Mouse (Mus musculus) neural tube, embryonic 14.5 days (tissue): ENCODE data around the gene Dnah17. TPM values are rescaled to one million over a fixed set of nuclear protein-coding genes. Genes with fewer than 3 reads are reported as not detected.
A peak's percentile ranks its signal among the peaks of the same experiment; 100 is the strongest.

Source experiments
- ATAC-seq: fragments of 200-750 bp; cut with Nextera tagmentation; 2 replicates; pipeline ENCODE4 v1.8.0; 2017; ENCODE audit warnings: low read depth, mild to moderate bottlenecking, moderate TSS enrichment, moderate library complexity
- H3K27ac ChIP-seq: fragments of 300-500 bp; sonication (generic); 2 replicates; pipeline ENCODE4 v1.5.1; 2014; ENCODE audit warnings: low read depth, mild to moderate bottlenecking, control low read depth, low read length, moderate library complexity, mixed read lengths
- H3K27me3 ChIP-seq: fragments of 300-500 bp; sonication (generic); 2 replicates; pipeline ENCODE4 v1.6.1; 2014; ENCODE audit warnings: low read length; ENCODE audit not compliant: control insufficient read depth, insufficient read depth
- H3K36me3 ChIP-seq: fragments of 300-500 bp; sonication (generic); 2 replicates; pipeline ENCODE4 v1.6.1; 2014; ENCODE audit warnings: low read length, mixed read lengths; ENCODE audit not compliant: control insufficient read depth, insufficient read depth
- H3K4me1 ChIP-seq: fragments of 300-500 bp; sonication (generic); 2 replicates; pipeline ENCODE4 v1.6.1; 2014; ENCODE audit warnings: low read length; ENCODE audit not compliant: control insufficient read depth, insufficient read depth
- H3K4me2 ChIP-seq: fragments of 300-500 bp; sonication (generic); 2 replicates; pipeline ENCODE4 v1.6.1; 2014; ENCODE audit warnings: mild to moderate bottlenecking, low read depth, low read length, control low read depth
- H3K4me3 ChIP-seq: fragments of 300-500 bp; sonication (generic); 2 replicates; pipeline ENCODE4 v1.5.1; 2014; ENCODE audit warnings: low read depth, low read length, control low read depth, mixed read lengths
- H3K9ac ChIP-seq: fragments of 300-500 bp; sonication (generic); replicated peaks from 2 replicates; pipeline ENCODE4 v1.6.1; 2014; ENCODE audit warnings: low read depth, mild to moderate bottlenecking, control low read depth, low read length, mixed read lengths
- H3K9me3 ChIP-seq: fragments of 300-500 bp; sonication (generic); 2 replicates; pipeline ENCODE4 v1.6.1; 2016; ENCODE audit warnings: low read length; ENCODE audit not compliant: control insufficient read depth
- WGBS: fragments of 180-500 bp; shearing (Covaris S2); extraction: QIAGEN DNeasy Blood & Tissue Kit; methylation state at CpG from one replicate; pipeline ENCODE4 v1.1.7; 2014; 5-methylcytosine and 5-hydroxymethylcytosine counted together
- polyA plus RNA-seq: library from polyadenylated mRNA; unstranded; fragments of >200 nt; fragmentation: Nextera tagmentation; extraction: Ambion mirVana; gene quantifications from 2 replicates; pipeline ENCODE4 v1.2.1, GENCODE M21; 2014

Dnah17 gene
- polyA plus RNA-seq, 1 experiment from 2014 or later: 0.43 TPM

DNA sequence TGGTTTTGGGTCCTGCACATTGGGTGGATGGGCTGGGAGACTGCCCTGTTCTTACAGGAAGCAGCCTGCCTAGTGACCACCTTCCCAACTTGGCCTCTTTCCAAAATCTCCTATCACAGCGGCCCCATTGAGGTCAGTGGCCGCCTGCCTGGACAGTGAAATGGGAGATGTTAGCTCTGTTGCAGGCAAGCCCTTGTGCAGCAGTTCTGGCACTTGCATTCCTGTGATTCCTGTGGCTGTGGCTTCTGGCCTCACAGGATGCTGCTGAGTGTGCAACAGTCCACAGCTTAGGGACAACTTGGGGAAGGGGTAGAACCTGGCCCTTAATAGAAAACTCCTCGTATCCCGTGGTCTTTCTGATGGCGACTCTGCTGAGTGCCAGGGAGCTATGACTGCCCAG is 126.7 kb downstream of the Dnah17 start:
- Histone ChIP-seq H3K4me1 (0 out of 2 replicates have a peak, but pooled peaks cover 2% of the 10 kb centered on the region), H3K27me3 (no peaks in the 10 kb centered on the region), H3K4me3 (no peak overlapping the region), H3K27ac (no peak overlapping the region), H3K4me2 (no peak overlapping the region), H3K9ac (no peak overlapping the region), H3K36me3 (peaks cover 49% of the 10 kb centered on the region), H3K9me3 (no peaks in the 10 kb centered on the region)
- no peak for ATAC-seq
- WGBS: 86% methylated on average over 5 of the region's 5 CpGs

DNA sequence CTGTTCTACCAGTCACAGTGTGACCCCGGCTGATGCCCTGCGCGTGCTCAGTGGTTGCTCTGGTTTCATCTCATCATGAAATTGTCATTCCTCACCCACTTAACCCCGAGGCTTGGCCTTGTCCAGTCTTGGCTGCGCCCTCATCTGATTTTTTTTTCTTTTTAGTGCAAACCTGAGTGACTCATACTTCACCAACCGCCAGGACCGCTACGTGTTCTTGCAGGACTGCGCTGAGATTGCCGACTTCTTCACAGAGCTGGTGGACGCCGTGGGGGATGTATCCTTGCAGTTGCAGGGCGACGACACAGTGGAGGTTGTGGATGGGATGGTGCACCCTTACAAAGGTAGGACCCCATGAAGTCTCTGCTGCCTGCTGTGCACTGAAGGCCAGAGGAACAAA is 127.3 kb downstream of the Dnah17 start:
- H3K27ac ChIP-seq: no peak overlapping the region
- no peaks in the 10 kb centered on the region for H3K4me1 ChIP-seq
- no peak overlapping the region for H3K4me3 ChIP-seq
- peaks cover 49% of the 10 kb centered on the region for H3K36me3 ChIP-seq
- WGBS: 96% methylated on average over 14 of the region's 14 CpGs
- H3K9me3 ChIP-seq: no peaks in the 10 kb centered on the region
- no peak for ATAC-seq
- H3K4me2 ChIP-seq: no peak overlapping the region
- no peak overlapping the region for H3K9ac ChIP-seq
- no peaks in the 10 kb centered on the region for H3K27me3 ChIP-seq

DNA sequence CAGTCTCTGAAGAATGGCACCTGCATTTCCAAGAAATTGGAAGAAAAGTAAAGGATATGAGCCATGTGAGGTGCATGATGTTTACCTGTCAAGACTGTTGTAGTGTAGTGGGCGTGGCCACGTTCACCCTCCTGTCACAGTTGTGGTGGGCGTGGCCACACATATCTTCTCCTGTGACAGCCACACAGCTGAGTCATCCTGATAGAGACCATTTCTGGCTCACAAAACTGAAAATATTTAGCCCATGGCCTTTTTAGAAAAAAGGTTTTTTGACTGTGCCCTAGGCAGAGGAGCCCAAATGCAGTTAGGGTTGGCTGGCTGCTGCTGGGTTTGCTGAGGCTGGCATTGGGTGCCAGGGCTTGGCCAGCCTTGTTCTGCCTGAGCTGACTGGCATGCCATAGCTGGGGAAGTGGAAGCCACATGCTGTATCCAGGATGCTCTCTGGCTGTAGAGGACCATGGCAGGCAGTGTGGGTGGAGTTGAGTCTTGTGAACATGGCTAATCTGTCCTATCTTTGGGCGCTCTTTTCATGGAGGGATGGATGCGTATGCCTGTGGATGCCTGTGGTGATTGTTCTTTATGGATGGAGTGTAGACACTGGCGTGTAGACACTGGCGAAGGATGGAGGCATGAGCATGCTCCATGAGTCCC is 129.7 kb downstream of the Dnah17 start:
- H3K36me3 ChIP-seq: peaks cover 35% of the 10 kb centered on the region
- H3K4me3 ChIP-seq: no peak overlapping the region
- WGBS: 93% methylated on average over 7 of the region's 7 CpGs
- no peaks in the 10 kb centered on the region for H3K27me3 ChIP-seq
- H3K27ac ChIP-seq: no peak overlapping the region
- no peak for ATAC-seq
- peaks cover under 1% of the 10 kb centered on the region; the same call in 1 of the 2 replicates for H3K4me1 ChIP-seq
- no peaks in the 10 kb centered on the region for H3K9me3 ChIP-seq
- no peak overlapping the region for H3K9ac ChIP-seq
- H3K4me2 ChIP-seq: no peak overlapping the region

DNA sequence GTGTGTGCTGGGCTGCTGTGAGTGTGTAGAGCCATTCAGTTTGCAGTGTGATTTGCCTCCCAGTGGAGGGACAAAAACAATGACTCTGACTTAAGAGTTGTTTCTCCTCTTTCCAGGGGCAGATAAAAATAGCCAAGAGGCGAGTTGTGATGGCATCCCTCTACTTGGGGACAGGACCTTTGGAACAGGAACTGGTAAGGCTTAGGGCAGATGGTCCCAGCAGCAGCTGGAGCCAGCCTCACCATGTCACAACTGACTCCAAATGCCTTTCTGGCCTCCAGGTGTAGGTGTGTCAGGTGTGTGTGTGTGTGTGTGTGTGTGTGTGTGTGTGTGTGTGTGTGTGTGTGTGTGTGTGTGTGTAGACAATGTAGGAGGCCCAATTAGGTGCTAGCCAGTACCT is 130.4 kb downstream of the Dnah17 start:
- WGBS: 65% methylated on average over 1 of the region's 1 CpGs
- ATAC-seq: no peak
- Histone ChIP-seq H3K9me3 (no peaks in the 10 kb centered on the region), H3K4me2 (no peak overlapping the region), H3K4me1 (peaks cover 6% of the 10 kb centered on the region; the same call in 1 of the 2 replicates), H3K27me3 (no peaks in the 10 kb centered on the region), H3K36me3 (peaks cover 29% of the 10 kb centered on the region), H3K27ac (no peak overlapping the region), H3K9ac (no peak overlapping the region), H3K4me3 (no peak overlapping the region)

DNA sequence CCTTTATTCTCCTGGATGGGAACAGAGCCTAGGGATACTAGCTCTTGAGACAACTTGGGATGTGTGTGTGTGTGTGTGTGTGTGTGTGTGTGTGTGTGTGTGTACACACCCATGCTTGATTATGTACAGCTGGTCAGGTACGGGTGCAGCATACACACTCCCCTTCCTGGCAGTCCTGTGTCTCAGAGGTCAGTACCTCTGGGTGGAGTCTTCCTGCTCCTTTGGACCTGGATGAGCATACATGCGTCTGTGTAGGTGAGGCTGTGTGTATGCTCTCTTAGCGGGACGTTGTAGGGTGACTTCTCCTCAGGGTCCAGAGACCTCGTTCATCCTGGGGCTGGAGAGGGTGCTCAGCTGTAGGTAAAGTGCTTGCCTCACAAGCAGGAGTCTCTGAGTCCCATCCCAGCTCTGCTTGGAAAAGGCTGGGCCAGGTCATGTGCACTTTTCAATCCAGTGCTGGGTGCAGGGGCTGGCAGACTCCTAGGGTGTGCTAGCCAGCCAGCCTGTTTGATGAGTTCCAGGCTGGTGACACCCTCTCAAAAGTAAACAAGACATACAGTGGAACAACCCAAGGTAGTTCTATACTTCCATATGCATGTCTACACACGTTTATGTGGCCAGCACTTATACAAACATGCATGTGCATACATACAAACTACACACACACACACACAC is 131.0 kb downstream of the Dnah17 start:
- Histone ChIP-seq H3K9me3 (no peaks in the 10 kb centered on the region), H3K4me1 (peaks cover 6% of the 10 kb centered on the region; the same call in 1 of the 2 replicates), H3K27me3 (no peaks in the 10 kb centered on the region), H3K27ac (no peak overlapping the region), H3K4me3 (no peak overlapping the region), H3K4me2 (no peak overlapping the region), H3K9ac (no peak overlapping the region), H3K36me3 (peaks cover 22% of the 10 kb centered on the region)
- 89% methylated on average over 6 of the region's 6 CpGs for WGBS
- ATAC-seq: no peak

DNA sequence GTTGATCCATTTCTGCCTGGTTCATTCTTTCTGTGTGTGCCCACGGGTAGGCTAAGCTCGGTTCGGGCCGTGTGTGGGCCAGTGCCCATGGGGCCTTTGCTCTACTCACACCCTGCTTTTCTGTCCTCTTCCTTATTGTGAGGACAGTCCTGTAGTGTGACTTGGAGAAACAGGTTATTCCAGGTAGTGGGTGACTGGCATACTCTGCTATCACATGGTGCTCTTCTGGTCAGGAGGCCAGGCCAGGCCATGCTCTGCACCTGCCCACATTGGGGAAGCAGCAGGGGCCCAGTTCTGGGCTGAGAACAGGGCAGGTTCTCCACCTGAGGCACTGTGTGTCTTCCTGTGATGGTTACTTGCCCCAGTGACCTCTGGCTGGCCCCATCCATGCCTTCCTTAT is 132.1 kb downstream of the Dnah17 start:
- no peak for ATAC-seq
- peaks cover 13% of the 10 kb centered on the region for H3K36me3 ChIP-seq
- WGBS: 97% methylated on average over 4 of the region's 4 CpGs
- no peak overlapping the region for H3K27ac ChIP-seq
- H3K27me3 ChIP-seq: no peaks in the 10 kb centered on the region
- H3K9me3 ChIP-seq: no peaks in the 10 kb centered on the region
- peaks cover 6% of the 10 kb centered on the region; the same call in 1 of the 2 replicates for H3K4me1 ChIP-seq
- no peak overlapping the region for H3K4me2 ChIP-seq
- H3K4me3 ChIP-seq: no peak overlapping the region
- no peak overlapping the region for H3K9ac ChIP-seq

DNA sequence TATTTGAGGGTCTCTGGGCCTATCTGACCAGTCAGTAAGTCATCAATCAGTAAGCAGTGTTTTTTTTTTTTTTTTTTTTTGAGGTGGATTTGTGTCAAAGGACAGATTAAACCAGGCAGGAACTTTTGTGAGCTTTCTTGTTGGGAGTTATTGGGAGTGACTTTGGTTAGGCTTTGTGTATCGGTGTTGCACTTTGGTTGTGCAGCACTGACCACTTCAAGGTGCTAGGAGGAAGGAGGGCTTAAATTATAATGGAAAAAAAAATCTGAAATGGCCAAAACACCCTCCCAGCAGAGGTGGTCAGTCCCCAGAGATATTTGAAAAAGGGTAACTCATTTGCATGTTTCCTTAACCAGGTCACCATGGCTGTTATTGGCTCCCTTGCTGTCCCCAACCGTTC is 133.3 kb downstream of the Dnah17 start:
- H3K4me1 ChIP-seq: peaks cover 6% of the 10 kb centered on the region; the same call in 1 of the 2 replicates
- no peak overlapping the region for H3K4me3 ChIP-seq
- H3K9ac ChIP-seq: no peak overlapping the region
- H3K27me3 ChIP-seq: no peaks in the 10 kb centered on the region
- no peak overlapping the region for H3K4me2 ChIP-seq
- ATAC-seq: no peak
- 92% methylated on average over 2 of the region's 2 CpGs for WGBS
- no peaks in the 10 kb centered on the region for H3K9me3 ChIP-seq
- no peak overlapping the region for H3K27ac ChIP-seq
- peaks cover 8% of the 10 kb centered on the region; the same call in 1 of the 2 replicates for H3K36me3 ChIP-seq

DNA sequence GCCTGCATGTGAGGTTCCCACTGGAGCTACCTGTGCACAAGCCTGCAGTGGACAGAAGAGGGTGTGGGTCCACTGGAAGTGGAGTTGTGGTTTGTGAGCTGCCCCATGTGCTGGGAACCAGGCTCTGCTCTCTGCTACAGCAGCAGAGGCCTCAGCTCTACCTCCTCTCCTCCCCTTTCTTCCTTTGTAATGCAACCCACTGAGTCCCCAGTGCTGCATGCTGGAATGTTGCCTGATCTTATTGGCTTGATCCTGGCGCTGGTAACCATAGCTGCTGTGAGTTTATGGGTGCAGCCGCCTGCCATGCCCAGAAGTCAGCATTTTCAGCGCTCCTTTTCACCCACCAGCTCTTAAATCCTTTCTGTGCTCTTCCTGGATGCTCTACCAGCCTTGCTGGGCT is 134.4 kb downstream of the Dnah17 start:
- Histone ChIP-seq H3K4me3 (no peak overlapping the region), H3K27me3 (no peaks in the 10 kb centered on the region), H3K4me1 (peaks cover 6% of the 10 kb centered on the region; the same call in 1 of the 2 replicates), H3K9me3 (no peaks in the 10 kb centered on the region), H3K9ac (no peak overlapping the region), H3K27ac (peak overlapping the region; percentile 29; the same call in 1 of the 2 replicates), H3K36me3 (peaks cover 4% of the 10 kb centered on the region; the same call in 1 of the 2 replicates), H3K4me2 (no peak overlapping the region)
- WGBS: 7% methylated on average over 3 of the region's 3 CpGs
- no peak for ATAC-seq

DNA sequence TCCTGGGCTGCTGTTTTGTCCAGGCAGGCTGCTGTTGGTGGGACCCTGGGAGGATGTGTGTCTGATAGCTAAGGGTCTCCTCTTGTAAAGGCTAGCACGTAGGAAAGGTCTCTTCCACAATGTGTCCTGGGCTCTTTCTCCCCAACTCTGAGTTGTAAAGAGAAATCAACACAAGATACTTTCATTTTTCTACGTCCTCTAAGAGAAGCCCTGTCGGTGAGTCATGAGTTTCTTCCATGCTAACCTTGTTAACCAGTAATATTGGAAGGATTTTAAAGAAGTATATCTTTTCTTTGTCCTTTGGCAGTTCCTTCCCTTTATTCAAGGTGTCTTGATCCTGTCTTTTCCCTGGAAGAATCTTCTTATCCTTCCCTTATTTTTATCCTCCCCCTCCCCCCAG is 134.8 kb downstream of the Dnah17 start:
- no peak overlapping the region for H3K9ac ChIP-seq
- H3K27ac ChIP-seq: peak overlapping the region; percentile 29; the same call in 1 of the 2 replicates
- no peak overlapping the region for H3K4me2 ChIP-seq
- ATAC-seq: no peak
- H3K4me1 ChIP-seq: peaks cover 6% of the 10 kb centered on the region; the same call in 1 of the 2 replicates
- H3K4me3 ChIP-seq: no peak overlapping the region
- H3K36me3 ChIP-seq: peaks cover 4% of the 10 kb centered on the region; the same call in 1 of the 2 replicates
- H3K27me3 ChIP-seq: no peaks in the 10 kb centered on the region
- WGBS: 49% methylated on average over 3 of the region's 3 CpGs
- no peaks in the 10 kb centered on the region for H3K9me3 ChIP-seq
